Mouse (Mus musculus): ENCODE results near the gene Nckipsd.

DNA sequence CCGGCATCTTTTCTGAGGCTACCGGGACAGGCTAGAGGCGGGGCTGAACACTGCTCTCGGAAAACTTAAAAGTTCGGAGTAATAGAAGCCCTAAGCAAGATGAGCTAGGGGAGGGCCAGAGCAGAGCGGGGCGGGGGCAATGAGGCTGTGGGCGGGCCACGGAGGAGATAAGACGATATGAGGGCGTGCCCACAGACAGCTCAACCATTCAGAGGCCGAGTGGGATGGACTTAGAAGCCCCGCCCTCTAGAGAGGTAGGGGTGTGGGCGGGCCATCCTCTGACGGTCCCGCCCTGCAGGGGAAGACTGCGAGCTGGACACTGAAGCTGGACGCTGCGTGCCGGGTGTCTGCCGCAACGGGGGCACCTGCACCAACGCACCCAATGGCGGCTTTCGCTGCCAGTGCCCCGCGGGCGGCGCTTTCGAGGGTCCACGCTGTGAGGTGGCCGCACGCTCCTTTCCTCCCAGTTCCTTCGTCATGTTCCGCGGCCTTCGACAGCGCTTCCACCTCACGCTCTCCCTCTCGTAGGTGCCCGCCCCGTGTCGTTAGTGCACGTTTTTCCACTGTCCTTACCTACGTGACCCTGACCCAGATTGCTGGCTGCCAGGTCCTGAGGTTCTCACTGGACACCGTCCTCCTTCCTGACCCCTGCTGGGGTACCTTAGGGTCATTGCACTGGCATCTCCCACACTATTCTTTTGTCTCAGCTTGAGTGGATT lies 24.4 kb downstream of the Nckipsd start:
- TF ChIP-seq CTCF (IDR thresholded peaks at IDR 0.05; ENCODE audit: low read depth, low read length) (no peak), POLR2A (IDR thresholded peaks at IDR 0.05; ENCODE audit: borderline replicate concordance, low read depth, low read length) (no peak)

Measured in bone marrow macrophage, adult 2 months (primary cell).